Mouse (Mus musculus): ENCODE measurements around the gene Rab17.
A peak's percentile ranks its signal among the peaks of the same experiment; 100 is the strongest.

The Rab17 gene

GRCm38 (mm10) chr1:90928575-90928934 is 40.9 kb downstream of the Rab17 start:
- DNase-seq (ENCODE audit: low spot score) = peak; percentile 89

GRCm38 (mm10) chr1:90927929-90928574 is 41.4 kb downstream of the Rab17 start:
- DNase-seq (ENCODE audit: low spot score) = no peak

- peak; percentile 79 for DNase-seq (ENCODE audit: low spot score)
Observed at GRCm38 (mm10) chr1:90927308-90927707, 42.2 kb downstream of the Rab17 start.

GRCm38 (mm10) chr1:90926030-90926429 is 43.4 kb downstream of the Rab17 start:
- DNase-seq (ENCODE audit: low spot score) = no peak

GRCm38 (mm10) chr1:90921687-90922086 is 47.8 kb downstream of the Rab17 start:
- DNase-seq (ENCODE audit: low spot score) = no peak

GRCm38 (mm10) chr1:90917509-90917908 is 52.0 kb downstream of the Rab17 start:
- peak; percentile 52 for DNase-seq (ENCODE audit: low spot score)

GRCm38 (mm10) chr1:90914948-90915569 is 54.4 kb downstream of the Rab17 start, which contains the start of gene Mlph:
TSS of gene Mlph (plus strand) at chr1:90915085.
- DNase-seq (ENCODE audit: low spot score) = peak; percentile 69

- no peak for DNase-seq (ENCODE audit: low spot score)
Observed at GRCm38 (mm10) chr1:90913231-90913630, 56.2 kb downstream of the Rab17 start.

GRCm38 (mm10) chr1:90909631-90910152 is 59.8 kb downstream of the Rab17 start:
- peak; percentile 74 for DNase-seq (ENCODE audit: low spot score)

GRCm38 (mm10) chr1:90909161-90909560 is 60.3 kb downstream of the Rab17 start:
- no peak for DNase-seq (ENCODE audit: low spot score)
